Mouse (Mus musculus) gonadal fat pad, adult 2 months (tissue): Measurements from ENCODE around the gene Mtrf1l. TPM values are rescaled to one million over a fixed set of nuclear protein-coding genes. Genes with fewer than 3 reads are reported as not detected.

ENCODE experiments used
- DNase-seq: peaks from one replicate; pipeline ENCODE4 v3.0.0-alpha.2; 2012; ENCODE audit warnings: low read depth
- polyA plus RNA-seq: library from polyadenylated mRNA; depleted of rRNA; stranded (reverse); fragments of >200 nt; gene quantifications from 2 replicates; pipeline ENCODE4 v1.2.3, GENCODE M21; 2012; rRNA removed

Gene Mtrf1l
- polyA plus RNA-seq, 1 experiment: 2.2 TPM

- DNase-seq: no peak
These were observed 19.0 kb downstream of the Mtrf1l start for GRCm38 (mm10) chr10:5804691-5805156.

GRCm38 (mm10) chr10:5803739-5804138, 20.0 kb downstream of the Mtrf1l start:
- no peak for DNase-seq

- DNase-seq: no peak
These were observed 20.8 kb downstream of the Mtrf1l start for GRCm38 (mm10) chr10:5802866-5803265.

- no peak for DNase-seq
These were observed 23.2 kb downstream of the Mtrf1l start for GRCm38 (mm10) chr10:5800490-5800889.

GRCm38 (mm10) chr10:5798069-5798468, 25.6 kb downstream of the Mtrf1l start:
- DNase-seq: no peak

- DNase-seq: no peak
These were observed 33.1 kb downstream of the Mtrf1l start for GRCm38 (mm10) chr10:5790657-5791056.

GRCm38 (mm10) chr10:5786923-5787322, 36.8 kb downstream of the Mtrf1l start:
- DNase-seq: no peak

Other genes starting within 250 kb of the Mtrf1l start
- 2.7 and 4.6 TPM in 2 replicates for gene Myct1, start 230.1 kb downstream of the Mtrf1l start, polyA plus RNA-seq
- 0.99 and 2.1 TPM in 2 replicates for gene Vip, start 184.7 kb downstream of the Mtrf1l start, polyA plus RNA-seq
- gene Fbxo5, start 18.3 kb downstream of the Mtrf1l start, polyA plus RNA-seq: 1.00 and 2.6 TPM in 2 replicates
- gene Rgs17, start 98.5 kb upstream of the Mtrf1l start, polyA plus RNA-seq: 0.06 and 0.09 TPM in 2 replicates